24 mouse cellular contexts compared by ENCODE assay signal in the genomic region with DNA sequence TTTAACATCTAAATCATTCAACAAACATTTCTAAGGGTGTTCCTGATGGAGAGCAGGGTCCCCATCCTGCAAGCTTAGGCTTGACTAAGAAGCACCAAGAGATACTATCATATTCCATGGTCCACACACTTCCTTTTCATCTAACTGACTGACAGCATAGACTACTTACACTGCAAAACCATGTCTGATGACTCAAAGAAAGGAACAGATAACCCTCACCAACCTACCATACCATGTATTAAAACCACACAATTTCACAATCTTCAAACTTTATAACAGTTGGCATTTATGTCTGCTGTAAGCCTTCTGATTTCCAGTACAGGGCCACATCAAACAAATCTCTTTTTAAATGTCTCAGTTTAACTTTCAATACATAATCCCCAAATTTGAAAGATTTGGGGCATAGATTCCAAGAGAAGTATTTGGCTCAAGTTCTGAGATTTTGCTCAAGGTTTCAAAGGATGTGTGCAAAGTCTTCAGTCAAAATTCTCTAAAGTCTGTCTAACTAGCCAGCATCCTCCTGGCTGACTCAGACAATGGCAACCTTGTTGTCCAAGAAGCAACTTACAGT.
DNase-seq lines count a peak whose midpoint lies in the region; ATAC-seq and TF ChIP-seq lines count a peak whose summit lies in the region.
"Had no signal": no experiment of that assay in that cellular context is flagged by ENCODE, and none has a peak within 500 bp of the region (broad histone marks: within the 10 kb centered on the region; RNA-seq: fewer than 3 reads in every experiment).

No protein-coding gene starts in this region.

- H3K79me2 ChIP-seq in myocyte (ENCODE audit: control insufficient read depth, insufficient read depth) = no peaks in the 10 kb centered on the region

- H3ac ChIP-seq in myocyte (ENCODE audit: control insufficient read depth, insufficient read length) = no peak overlapping the region

- H3K36me3 ChIP-seq in myocyte (ENCODE audit: control insufficient read depth, insufficient read depth) = no peaks in the 10 kb centered on the region
- H3K36me3 ChIP-seq: forebrain, embryonic 10.5 days; hindbrain, embryonic 12.5 days; hindbrain, embryonic 15.5 days had no signal

- H3K27me3 ChIP-seq in myocyte (ENCODE audit: control insufficient read depth, insufficient read depth, insufficient read length) = no peaks in the 10 kb centered on the region
- H3K27me3 ChIP-seq: forebrain, embryonic 13.5 days; hindbrain, embryonic 12.5 days; hindbrain, embryonic 15.5 days had no signal

- peak overlapping the region; percentile 1 for H3K4me2 ChIP-seq in myocyte (ENCODE audit: low read depth)
- H3K4me2 ChIP-seq: forebrain, embryonic 13.5 days; heart, embryonic 11.5 days; hindbrain, embryonic 12.5 days; hindbrain, embryonic 15.5 days had no signal

- peak; percentile 65 for ATAC-seq in common myeloid progenitor, adult 5-6 weeks (replicated peaks; ENCODE audit: low read depth, poor library complexity, severe bottlenecking)
- ATAC-seq: activated CD4-positive, CD25-positive, alpha-beta regulatory T cell, adult 4 months; CD4-positive, CD25-positive, alpha-beta regulatory T cell, adult 4 months; forebrain, embryonic 13.5 days; forebrain, embryonic 16.5 days had no signal

- peak; percentile 29 for DNase-seq in 3134 (ENCODE audit: extremely low read depth, insufficient read length, low spot score)
- DNase-seq in 416B (ENCODE audit: low read depth) = peak; percentile 65
- DNase-seq in thymus, adult 18-20 months = no peak
- no peak for DNase-seq in natural killer cell, adult 2 months (ENCODE audit: low spot score in 2 of 2)
- DNase-seq in layer of hippocampus, postnatal 36 days = no peak
- DNase-seq: adrenal gland, postnatal 14 days; B cell, adult 2 months; cerebellum, adult 11 months; cerebellum, adult 2 months; cerebellum, adult 9-11 months; cerebellum, postnatal 25 days; gastrocnemius, postnatal 10 days; gastrocnemius, postnatal 36 days; heart, adult 11 months had no signal

- no peak overlapping the region for H3K4me3 ChIP-seq in myocyte
- H3K4me3 ChIP-seq: forebrain, embryonic 10.5 days; forebrain, embryonic 13.5 days; hindbrain, embryonic 12.5 days; hindbrain, embryonic 15.5 days had no signal

- TF ChIP-seq POLR2A in myocyte (IDR thresholded peaks at IDR 0.05; ENCODE audit: insufficient read length, low read depth) = no peak

TF ChIP-seq in myocyte, 11 proteins besides CTCF, POLR2A, EP300 and RAD21:
- TF ChIP-seq E2F4 (IDR thresholded peaks at IDR 0.05; ENCODE audit: insufficient read depth) (no peak), CEBPB (IDR thresholded peaks at IDR 0.05; ENCODE audit: insufficient read depth, poor library complexity, severe bottlenecking) (peak; percentile 91)

Comparison
In these comparisons a context has a peak if more than half of its experiments do, and no peak if none do; other contexts are left out.
1. DNase-seq: peak in 3134 (single experiment) and 416B (single experiment); none in thymus, adult 18-20 months (0 of 2), natural killer cell, adult 2 months (0 of 2) and layer of hippocampus, postnatal 36 days (0 of 2).